Mouse (Mus musculus) lung, embryonic 14.5 days (tissue): ENCODE measurements at regions not wholly inside any gene's neighbourhood (a gene's known extent, or its start where the extent isn't known, plus 50 kb on each side); places are given as distances from the start of the nearest gene placed in this dataset.
A peak's percentile ranks its signal among the peaks of the same experiment; 100 is the strongest.

Experiments used
- ATAC-seq: fragments of 200-750 bp; cut with Nextera tagmentation; 2 replicates; pipeline ENCODE4 v1.8.0; 2017; ENCODE audit warnings: mild to moderate bottlenecking, moderate TSS enrichment, moderate library complexity; ENCODE audit not compliant: insufficient read depth
- DNase-seq: peaks from one replicate; pipeline ENCODE4 v3.0.0-alpha.2; 2015
- H3K27ac ChIP-seq: fragments of 300-500 bp; sonication (generic); 2 replicates; pipeline ENCODE4 v1.5.1; 2014; ENCODE audit warnings: low read depth, mild to moderate bottlenecking, moderate library complexity
- H3K27me3 ChIP-seq: fragments of 300-500 bp; sonication (generic); 2 replicates; pipeline ENCODE4 v1.6.1; 2014; ENCODE audit warnings: low read length, control low read depth; ENCODE audit not compliant: insufficient read depth
- H3K36me3 ChIP-seq: fragments of 300-500 bp; sonication (generic); 2 replicates; pipeline ENCODE4 v1.6.1; 2014; ENCODE audit warnings: control low read depth; ENCODE audit not compliant: insufficient read depth
- H3K4me1 ChIP-seq: fragments of 300-500 bp; sonication (generic); 2 replicates; pipeline ENCODE4 v1.6.1; 2014; ENCODE audit warnings: antibody characterized with exemption, control low read depth; ENCODE audit not compliant: insufficient read depth
- H3K4me2 ChIP-seq: fragments of 300-500 bp; sonication (generic); 2 replicates; pipeline ENCODE4 v1.6.1; 2014; ENCODE audit warnings: mild to moderate bottlenecking
- H3K4me3 ChIP-seq: fragments of 300-500 bp; sonication (generic); 2 replicates; pipeline ENCODE4 v1.5.1; 2014; ENCODE audit warnings: low read depth, low read length
- H3K9ac ChIP-seq: fragments of 300-500 bp; sonication (generic); 2 replicates; pipeline ENCODE4 v1.6.1; 2014
- H3K9me3 ChIP-seq: fragments of 300-500 bp; sonication (generic); 2 replicates; pipeline ENCODE4 v1.6.1; 2016; ENCODE audit warnings: low read depth, low read length, control low read depth
- CTCF ChIP-seq: IDR thresholded peaks from 2 replicates; pipeline ENCODE4 v1.5.1; 2016; ENCODE audit warnings: antibody characterized with exemption, low read depth
- WGBS: fragments of 180-500 bp; shearing (Covaris S2); extraction: QIAGEN DNeasy Blood & Tissue Kit; methylation state at CpG from one replicate; pipeline ENCODE4 v1.1.7; 2014; 5-methylcytosine and 5-hydroxymethylcytosine counted together

DNA sequence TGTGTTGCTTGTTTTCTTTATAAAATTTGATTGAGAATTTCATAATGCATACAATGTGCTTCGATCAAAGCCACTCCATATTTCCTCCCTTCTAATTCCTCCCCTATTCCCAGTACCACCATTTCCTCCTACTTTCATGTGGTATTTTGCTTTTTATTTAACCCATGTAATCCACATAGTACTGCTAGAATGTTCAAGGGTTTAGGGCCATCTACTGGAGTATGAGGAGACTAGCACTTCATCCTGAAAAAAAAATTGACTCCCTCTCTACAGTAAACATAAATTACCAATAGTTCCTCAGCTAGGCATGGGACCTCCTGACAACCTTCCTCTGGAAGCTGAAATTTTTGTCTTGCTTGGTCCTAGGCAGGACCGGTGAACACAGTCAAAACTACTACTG lies 163.0 kb downstream of the Gpr165 start:
- H3K4me1 ChIP-seq: no peaks in the 10 kb centered on the region
- no peak overlapping the region for H3K4me2 ChIP-seq
- H3K9ac ChIP-seq: no peak overlapping the region
- ATAC-seq (no peak), DNase-seq (no peak)
- 73% methylated on average over 2 of the region's 2 CpGs for WGBS
- no peaks in the 10 kb centered on the region for H3K36me3 ChIP-seq
- no peak overlapping the region for H3K4me3 ChIP-seq
- no peak overlapping the region for H3K27ac ChIP-seq
- no peak for TF ChIP-seq CTCF
- no peaks in the 10 kb centered on the region for H3K27me3 ChIP-seq
- no peaks in the 10 kb centered on the region for H3K9me3 ChIP-seq

DNA sequence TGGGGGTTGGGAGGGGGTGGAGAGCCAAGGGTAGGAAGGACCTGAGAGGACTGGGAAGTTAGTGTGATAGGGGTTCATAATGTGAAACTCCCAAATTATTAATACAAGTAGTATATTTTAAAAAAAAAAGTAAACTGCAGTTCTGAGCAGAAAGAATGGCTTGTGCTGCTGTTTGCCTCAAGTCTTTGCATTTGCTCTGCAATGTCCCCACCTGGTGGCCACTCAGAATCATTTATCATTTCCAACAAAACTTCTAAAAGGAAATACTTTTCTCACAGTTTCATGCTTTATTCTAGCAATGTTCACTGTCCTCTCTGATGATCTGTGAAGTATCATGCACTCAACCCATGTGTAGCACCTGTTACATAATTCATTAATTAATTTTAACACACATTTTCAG lies 165.5 kb downstream of the Gpr165 start:
- no peaks in the 10 kb centered on the region for H3K4me1 ChIP-seq
- H3K36me3 ChIP-seq: no peaks in the 10 kb centered on the region
- H3K4me3 ChIP-seq: no peak overlapping the region
- no peaks in the 10 kb centered on the region for H3K27me3 ChIP-seq
- no peak overlapping the region for H3K27ac ChIP-seq
- TF ChIP-seq CTCF: peak; percentile 47
- DNase-seq (peak; percentile 43), ATAC-seq (no peak)
- H3K9ac ChIP-seq: no peak overlapping the region
- no peak overlapping the region for H3K4me2 ChIP-seq
- no peaks in the 10 kb centered on the region for H3K9me3 ChIP-seq

DNA sequence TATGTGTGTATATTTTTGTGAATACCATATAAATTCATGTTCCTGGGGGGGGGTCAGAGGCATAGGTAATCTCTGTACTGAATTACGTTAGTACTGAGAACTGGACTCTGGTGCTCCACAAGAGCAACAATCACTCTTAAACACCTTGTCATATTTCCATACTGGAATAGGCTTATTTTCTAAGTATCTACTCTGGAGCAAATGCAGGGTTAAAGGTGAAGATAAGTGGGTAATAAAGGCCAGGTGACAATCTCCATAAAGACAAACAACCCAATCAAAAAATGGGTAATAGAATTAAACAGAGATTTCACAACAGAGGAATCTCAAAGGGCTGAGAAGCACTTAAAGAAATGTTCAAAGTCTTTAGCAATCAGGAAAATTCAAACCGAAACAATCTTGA lies 165.9 kb downstream of the Gpr165 start:
- Histone ChIP-seq H3K36me3 (no peaks in the 10 kb centered on the region), H3K27ac (no peak overlapping the region), H3K9me3 (no peaks in the 10 kb centered on the region), H3K4me1 (no peaks in the 10 kb centered on the region), H3K27me3 (no peaks in the 10 kb centered on the region), H3K4me2 (no peak overlapping the region), H3K4me3 (no peak overlapping the region), H3K9ac (no peak overlapping the region)
- no peak for TF ChIP-seq CTCF
- ATAC-seq (no peak), DNase-seq (no peak)
- 43% methylated on average over 2 of the region's 2 CpGs for WGBS

DNA sequence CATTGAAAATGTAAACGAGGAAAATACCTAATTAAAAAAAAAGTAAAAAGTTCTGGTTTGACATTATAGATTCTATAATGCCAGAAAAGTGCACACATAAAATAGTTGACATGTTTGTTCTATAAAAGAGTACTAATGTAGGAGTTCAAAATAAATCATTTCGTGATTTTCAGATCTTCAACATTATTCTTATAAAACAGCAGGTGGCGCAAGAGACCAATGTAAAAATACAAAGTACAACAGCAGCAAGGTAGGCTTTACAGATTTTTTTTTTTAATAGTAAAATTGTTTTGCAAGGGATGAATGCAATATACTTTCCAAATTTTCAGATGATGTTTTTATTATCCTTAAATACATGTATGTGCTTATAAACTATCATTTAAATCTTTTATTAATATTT lies 171.8 kb upstream of the Pgr15l start:
- H3K4me1 ChIP-seq: no peaks in the 10 kb centered on the region
- no peaks in the 10 kb centered on the region for H3K9me3 ChIP-seq
- H3K4me2 ChIP-seq: no peak overlapping the region
- H3K4me3 ChIP-seq: no peak overlapping the region
- no peaks in the 10 kb centered on the region for H3K36me3 ChIP-seq
- TF ChIP-seq CTCF: peak; percentile 34; the same call in 1 of the 2 replicates
- ATAC-seq: no peak
- no peak overlapping the region for H3K9ac ChIP-seq
- 6% methylated on average over 3 of the region's 3 CpGs for WGBS
- no peaks in the 10 kb centered on the region for H3K27me3 ChIP-seq
- DNase-seq: peak; percentile 59
- no peak overlapping the region for H3K27ac ChIP-seq
